Mouse (Mus musculus): ENCODE data around the gene Inhbb. TPM values are rescaled to one million over a fixed set of nuclear protein-coding genes. Genes with fewer than 3 reads are reported as not detected.

Inhbb gene
- total RNA-seq (2021), result under 1 TPM; 0.33 to 0.67 TPM
- long read RNA-seq, experiment 1, partial matches to known transcripts, result 0 of 1 reads
- long read RNA-seq, experiment 1, other reads (novel, unspliced or antisense), result 1 of 1 reads
- long read RNA-seq, experiment 2, result 0 reads

- DNase-seq, result peak in 1 of 2 experiments; percentile 34
- intact Hi-C loops (cut with DNase I), result loop anchor here (2.0 kb wide), 1 partner anchor 333 kb away; no protein-coding TSS in a partner anchor
Measured at GRCm38 (mm10) chr1:119421576-119422421, at the start of gene Inhbb. Gene Inhbb, minus strand, starts transcription at chr1:119422248.

GRCm38 (mm10) chr1:119463386-119463785 lies 41.3 kb upstream of the Inhbb start:
- intact Hi-C loops (cut with DNase I), result loop anchor here (5.0 kb wide), 1 partner anchor 376 kb away; no protein-coding TSS in a partner anchor
- DNase-seq, result peak in 1 of 2 experiments; percentile 38

DNA sequence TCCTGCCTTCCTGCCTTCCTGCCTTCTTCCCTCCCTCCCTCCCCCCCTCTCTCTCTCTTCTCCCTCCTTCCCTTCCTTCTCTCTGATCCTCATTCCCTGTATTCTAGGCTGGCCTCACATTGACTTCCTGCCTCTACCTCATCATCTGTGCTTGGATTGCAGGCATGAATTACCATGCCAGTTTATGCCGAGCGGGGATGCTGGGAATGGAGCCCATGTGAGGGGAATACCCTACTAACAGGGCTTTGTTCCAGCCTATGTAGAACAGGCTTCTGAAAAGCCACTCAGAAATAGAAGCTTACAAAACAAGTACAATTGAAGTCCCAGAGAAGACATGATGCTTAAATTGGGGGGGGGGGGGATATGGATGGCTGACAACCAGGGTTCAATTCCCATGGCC lies 38.0 kb upstream of the Inhbb start:
- DNase-seq, result no peak
- intact Hi-C loops (cut with DNase I), result loop anchor here (5.0 kb wide), 1 partner anchor 373 kb away; no protein-coding TSS in a partner anchor

- intact Hi-C loops (cut with DNase I), result loop anchor here (5.0 kb wide), 1 partner anchor 219 kb away; no protein-coding TSS in a partner anchor
- DNase-seq, result peak in 1 of 2 experiments; percentile 38
Measured at GRCm38 (mm10) chr1:119457993-119458605, 36.1 kb upstream of the Inhbb start.

DNA sequence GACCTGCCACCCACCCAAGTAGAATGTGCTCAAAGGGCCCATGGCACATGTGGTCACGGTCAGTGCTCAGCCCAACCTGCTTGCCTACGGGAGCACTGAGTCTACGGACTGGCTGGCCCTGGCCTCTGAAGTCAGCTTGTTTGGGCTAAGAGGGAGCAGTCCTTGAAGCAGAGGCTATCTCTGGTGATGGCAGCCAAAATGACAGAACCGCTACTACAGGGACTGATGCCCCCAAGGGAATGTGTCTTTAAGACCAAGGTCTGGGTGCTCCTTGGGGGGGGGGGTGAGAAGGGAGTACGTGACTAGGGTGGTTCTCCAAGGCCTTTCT lies 35.4 kb upstream of the Inhbb start:
- intact Hi-C loops (cut with DNase I), result loop anchor here (5.0 kb wide), 1 partner anchor 220 kb away; no protein-coding TSS in a partner anchor
- no peak for DNase-seq

GRCm38 (mm10) chr1:119456671-119457527 lies 34.9 kb upstream of the Inhbb start:
- intact Hi-C loops (cut with DNase I), result loop anchor here (5.0 kb wide), 1 partner anchor 220 kb away; no protein-coding TSS in a partner anchor
- DNase-seq, result no peak

DNA sequence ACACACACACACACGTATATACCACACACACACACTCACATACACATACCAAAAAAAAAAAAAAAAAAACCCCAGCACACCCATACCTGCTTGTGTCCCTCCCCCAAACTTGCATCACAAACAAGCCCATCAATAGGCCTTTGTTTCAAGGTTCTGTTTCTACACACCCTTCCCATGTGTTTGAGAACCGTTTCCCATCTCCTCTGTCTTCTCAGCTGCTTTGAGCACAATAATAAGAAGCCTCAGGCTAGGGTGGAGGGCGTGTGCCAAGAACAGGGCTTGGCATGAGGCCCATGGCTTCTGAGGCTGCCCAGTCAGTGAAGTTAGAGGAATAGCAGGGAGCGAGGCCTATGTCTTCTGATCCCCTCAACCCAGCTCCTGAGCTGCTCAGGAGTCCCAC lies 31.7 kb upstream of the Inhbb start:
- DNase-seq, result peak; percentile 40 to 61
- intact Hi-C loops (cut with DNase I), result no loop called here

DNA sequence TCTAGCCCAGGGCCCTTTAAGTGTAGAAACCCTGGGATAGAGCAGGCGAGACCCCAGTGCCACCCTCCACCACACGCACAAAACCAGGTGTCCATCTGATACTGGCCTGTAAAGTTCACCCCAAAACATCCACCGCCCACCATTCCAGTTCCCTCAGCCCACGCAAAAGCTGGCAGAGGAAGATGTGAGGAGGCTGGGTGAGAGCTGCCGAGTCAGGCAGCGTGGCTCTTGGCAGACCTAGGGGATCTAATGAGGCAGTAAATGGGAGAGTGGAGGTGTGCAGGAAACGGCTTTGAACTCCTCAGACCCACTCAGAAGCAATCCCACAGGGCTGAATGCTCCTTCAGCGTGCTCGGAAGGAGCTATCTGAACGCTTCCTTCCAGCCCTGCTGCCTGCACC lies 29.4 kb upstream of the Inhbb start:
- DNase-seq, result no peak
- intact Hi-C loops (cut with DNase I), result no loop called here

DNA sequence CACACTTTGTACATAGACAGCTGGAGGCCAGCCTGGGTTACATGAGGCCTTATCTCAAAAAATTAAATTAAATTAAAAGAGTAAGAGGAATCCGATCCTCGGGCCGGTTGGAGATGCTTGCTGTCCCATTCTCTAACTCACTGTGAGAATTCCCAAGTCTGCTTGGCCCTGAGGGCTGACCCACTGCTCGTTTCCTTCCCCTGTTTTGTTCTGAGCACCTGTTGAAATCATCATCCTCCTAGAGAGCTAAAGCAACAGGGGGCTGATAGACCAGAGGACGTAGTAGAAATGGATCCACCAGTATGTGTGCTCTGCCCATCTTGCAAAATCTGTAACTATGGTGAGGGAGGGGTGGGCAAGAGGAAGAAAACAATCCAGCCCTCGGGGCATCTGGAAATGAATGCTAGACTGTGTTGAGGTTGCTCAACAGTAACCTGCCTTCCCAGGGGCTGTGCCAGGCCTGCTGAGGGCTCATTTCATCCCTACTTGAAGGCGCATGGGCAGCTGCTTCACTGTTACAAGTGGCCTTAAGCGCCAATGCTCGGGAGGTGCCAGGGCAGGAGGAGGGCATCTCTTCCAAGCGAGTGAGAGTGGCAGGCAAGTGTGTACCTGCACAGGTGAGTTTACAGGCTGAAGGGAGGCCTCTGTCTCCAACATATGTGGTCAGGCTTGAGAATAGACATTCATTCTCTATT lies 28.8 kb upstream of the Inhbb start:
- intact Hi-C loops (cut with DNase I), result no loop called here
- no peak for DNase-seq

GRCm38 (mm10) chr1:119446753-119447283 lies 24.8 kb upstream of the Inhbb start:
- intact Hi-C loops (cut with DNase I), result no loop called here
- DNase-seq, result no peak

DNA sequence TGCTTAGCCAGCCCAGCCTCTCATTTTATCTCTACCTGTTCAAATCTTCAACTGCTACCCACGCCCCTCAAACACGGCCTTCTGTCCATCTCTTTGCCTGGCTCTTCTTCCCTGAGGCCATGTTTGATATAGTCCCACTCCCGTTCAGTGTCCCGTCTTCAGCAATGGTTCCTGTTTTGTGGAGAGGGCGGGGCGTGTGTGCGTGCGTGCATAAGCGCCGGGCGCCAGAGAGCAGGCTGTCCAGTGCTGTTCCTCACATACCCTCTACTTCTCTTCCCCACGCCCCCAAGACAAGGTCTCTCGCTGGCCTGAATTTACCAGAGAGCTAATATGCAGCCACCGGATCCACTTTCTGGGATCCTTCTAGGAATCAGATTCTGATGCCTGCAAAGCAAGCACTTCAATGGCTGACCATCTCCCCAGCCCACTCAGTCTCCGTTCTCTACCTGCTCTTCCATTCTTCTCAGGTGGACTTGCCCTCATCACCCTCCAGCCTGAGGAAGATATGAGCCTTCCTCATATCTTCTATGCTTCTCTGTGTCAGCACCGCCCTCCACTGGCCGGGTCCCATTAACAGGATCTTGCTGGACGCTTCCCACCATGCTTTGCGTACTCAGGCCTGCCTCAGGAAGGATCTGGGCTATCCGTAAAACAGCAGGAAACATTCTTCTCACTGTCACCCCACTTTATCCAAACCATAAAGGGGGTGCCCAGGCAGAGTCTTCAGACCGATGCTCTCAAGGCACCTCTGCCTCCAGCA lies 21.7 kb upstream of the Inhbb start:
- intact Hi-C loops (cut with DNase I), result no loop called here
- no peak for DNase-seq

- intact Hi-C loops (cut with DNase I), result no loop called here
- DNase-seq, result no peak
Measured at GRCm38 (mm10) chr1:119442901-119443300, 20.9 kb upstream of the Inhbb start.

DNA sequence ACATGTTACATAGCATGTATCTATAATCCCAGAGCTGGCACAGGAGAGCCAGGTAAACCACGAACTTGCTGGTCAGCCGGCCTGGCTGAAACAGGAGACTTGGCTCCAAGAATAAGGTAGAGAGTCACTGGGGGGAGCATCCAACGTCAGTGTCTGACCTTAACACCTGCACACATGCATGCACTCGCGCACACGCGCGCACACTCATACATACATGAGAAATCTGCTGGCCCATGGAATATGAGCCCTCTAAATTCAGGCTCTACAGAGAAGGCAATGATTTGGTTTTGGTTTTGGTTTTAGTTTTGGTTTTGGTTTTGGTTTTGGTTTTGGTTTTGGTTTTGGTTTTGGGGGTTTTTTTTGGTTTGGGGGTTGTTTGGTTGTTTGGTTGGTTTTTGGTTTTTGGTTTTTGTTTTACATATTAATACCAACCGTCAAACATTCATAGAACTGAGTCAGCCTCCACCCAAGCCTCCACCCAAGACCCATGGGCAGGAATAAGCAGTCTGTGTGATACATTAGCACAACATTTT lies 16.1 kb upstream of the Inhbb start:
- intact Hi-C loops (cut with DNase I), result no loop called here
- DNase-seq, result no peak

- DNase-seq, result no peak
- intact Hi-C loops (cut with DNase I), result no loop called here
Measured at GRCm38 (mm10) chr1:119437401-119437800, 15.4 kb upstream of the Inhbb start.

DNA sequence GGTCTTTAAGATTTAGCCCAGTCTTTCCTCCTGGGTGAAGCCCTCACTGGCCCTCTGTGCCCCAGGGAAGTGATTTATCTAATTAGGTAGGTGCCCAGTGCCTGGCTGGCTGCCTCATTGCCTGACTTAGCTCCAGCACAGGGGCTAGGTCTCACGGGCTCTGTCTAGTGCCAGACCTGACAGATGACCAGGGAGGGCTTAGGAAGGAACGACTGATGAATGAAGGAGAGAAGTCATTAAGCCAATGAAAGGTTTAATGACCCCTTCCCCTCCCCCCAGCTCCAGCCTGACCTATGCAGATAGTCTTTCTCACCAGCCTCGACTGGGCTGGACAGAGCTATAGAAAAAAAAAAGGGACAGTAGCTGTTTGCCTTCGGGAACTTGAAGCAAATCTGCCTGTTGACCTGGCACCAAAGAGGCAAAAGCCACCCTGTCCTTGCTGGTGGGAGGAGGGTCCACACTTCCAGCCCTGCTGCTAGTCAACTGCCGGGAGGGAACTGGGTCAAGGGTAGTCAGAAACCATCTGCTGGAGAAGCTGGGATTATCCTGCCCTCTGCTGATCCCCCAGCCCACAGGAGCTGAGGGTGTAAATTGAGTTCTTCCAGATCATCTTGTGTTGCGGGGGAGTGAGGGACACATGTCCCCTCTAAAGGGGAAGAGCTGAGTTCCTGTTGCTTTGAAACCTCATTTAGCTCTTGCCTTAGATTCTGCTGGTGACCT lies 2.3 kb upstream of the Inhbb start:
- intact Hi-C loops (cut with DNase I), result no loop called here

DNA sequence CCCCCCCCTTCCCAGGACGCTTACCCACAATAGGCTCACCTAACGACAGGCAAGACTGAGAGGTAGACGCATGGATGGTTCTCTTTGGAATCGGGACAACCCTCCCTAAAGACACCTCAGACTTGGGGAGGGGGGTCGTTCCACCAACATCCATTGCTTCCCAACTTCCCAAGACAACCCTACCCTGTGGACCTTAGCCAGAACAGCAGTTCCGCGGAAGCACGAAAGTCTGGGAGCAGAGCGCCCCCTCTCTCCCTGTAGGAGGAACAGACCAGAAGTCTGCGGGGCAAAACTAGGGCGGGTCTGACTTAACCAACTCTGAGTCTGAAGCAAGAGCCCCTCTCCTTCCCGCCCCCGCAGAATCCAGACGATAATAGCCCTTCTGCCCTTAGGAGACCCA lies 1.5 kb upstream of the Inhbb start:
- peak; percentile 32 to 33 for DNase-seq
- intact Hi-C loops (cut with DNase I), result loop anchor here (2.0 kb wide), 1 partner anchor 335 kb away; no protein-coding TSS in a partner anchor

More for the DNA sequence above, 2.3 kb upstream of the Inhbb start:
- no peak for DNase-seq

GRCm38 (mm10) chr1:119422460-119423015 lies 490 bp upstream of the Inhbb start:
- intact Hi-C loops (cut with DNase I), result loop anchor here (2.0 kb wide), 1 partner anchor 334 kb away; no protein-coding TSS in a partner anchor
- DNase-seq, result no peak
